Mouse (Mus musculus): ENCODE data around the gene Myoz1.

DNA sequence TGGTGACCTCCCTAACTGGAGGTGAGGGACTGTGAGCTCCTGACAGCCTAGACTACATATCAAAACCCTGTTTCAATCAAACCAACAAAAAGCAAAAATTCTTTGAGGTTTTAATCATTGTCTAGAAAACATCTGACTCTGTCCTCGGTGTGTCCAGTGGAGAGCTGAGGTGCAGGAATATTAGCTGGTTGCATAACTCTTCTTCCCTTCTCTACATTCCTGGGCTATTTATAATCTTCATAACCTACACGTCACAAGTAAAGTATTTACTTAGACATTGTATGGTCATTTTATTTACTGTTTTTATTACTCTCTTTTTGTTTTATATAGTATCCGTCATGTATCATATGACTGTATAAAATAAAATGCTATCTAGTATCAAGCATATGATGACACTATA is 46.8 kb downstream of the Myoz1 start:
- TF ChIP-seq TAL1 (IDR thresholded peaks at IDR 0.05; ENCODE audit: low read length) (no peak), GATA1 (IDR thresholded peaks at IDR 0.05; ENCODE audit: low read length) (no peak)
